Mouse (Mus musculus) hindbrain, embryonic 10.5 days (tissue): ENCODE data around the gene Lrrc26. TPM values are rescaled to one million over a fixed set of nuclear protein-coding genes. Genes with fewer than 3 reads are reported as not detected.
A peak's percentile ranks its signal among the peaks of the same experiment; 100 is the strongest.

Source experiments
- DNase-seq: peaks from one replicate; pipeline ENCODE4 v3.0.0-alpha.2; 2017; ENCODE audit warnings: low spot score
- H3K27ac ChIP-seq: fragments of 300-500 bp; sonication (generic); 2 replicates; pipeline ENCODE4 v1.5.1; 2016; ENCODE audit warnings: mild to moderate bottlenecking, moderate library complexity
- H3K27me3 ChIP-seq: fragments of 300-500 bp; sonication (generic); 2 replicates; pipeline ENCODE4 v1.6.1; 2016; ENCODE audit warnings: mild to moderate bottlenecking; ENCODE audit not compliant: poor library complexity, insufficient read depth, severe bottlenecking
- H3K36me3 ChIP-seq: fragments of 300-500 bp; sonication (generic); 2 replicates; pipeline ENCODE4 v1.6.1; 2016; ENCODE audit warnings: mild to moderate bottlenecking, moderate library complexity
- H3K4me1 ChIP-seq: fragments of 300-500 bp; sonication (generic); replicated peaks from 2 replicates; pipeline ENCODE4 v1.6.1; 2016; ENCODE audit warnings: mild to moderate bottlenecking
- H3K4me3 ChIP-seq: fragments of 300-500 bp; sonication (generic); 2 replicates; pipeline ENCODE4 v1.5.1; 2016; ENCODE audit warnings: mild to moderate bottlenecking, moderate library complexity
- H3K9me3 ChIP-seq: fragments of 300-500 bp; sonication (generic); 2 replicates; pipeline ENCODE4 v1.6.1; 2016; ENCODE audit warnings: mild to moderate bottlenecking, moderate library complexity
- WGBS: fragments of 180-500 bp; shearing (Covaris S2); methylation state at CpG from one replicate; pipeline ENCODE4 v1.1.7; 2016; 5-methylcytosine and 5-hydroxymethylcytosine counted together
- polyA plus RNA-seq: library from polyadenylated mRNA; unstranded; fragments of >200 nt; fragmentation: Nextera tagmentation; extraction: Ambion mirVana; gene quantifications from 2 replicates; pipeline ENCODE4 v1.2.1, GENCODE M21; 2016

Lrrc26 gene
- polyA plus RNA-seq, 1 experiment from 2014 or later, result not detected

- peaks cover 28% of the 10 kb centered on the region for H3K4me1 ChIP-seq
- peak overlapping the region; percentile 43 for H3K4me3 ChIP-seq
- peak; percentile 21 for DNase-seq
- WGBS, result 7% methylated on average over 43 of the region's 43 CpGs
- H3K27me3 ChIP-seq, result peaks cover 97% of the 10 kb centered on the region
- no peaks in the 10 kb centered on the region for H3K36me3 ChIP-seq
- no peaks in the 10 kb centered on the region for H3K9me3 ChIP-seq
- H3K27ac ChIP-seq, result peak overlapping the region; percentile 62; the same call in 1 of the 2 replicates
These were observed 2.4 kb downstream of the Lrrc26 start for GRCm38 (mm10) chr2:25292054-25292544.

- Histone ChIP-seq H3K27me3 (peaks cover 97% of the 10 kb centered on the region), H3K4me3 (peak overlapping the region; percentile 43; the same call in 1 of the 2 replicates), H3K9me3 (no peaks in the 10 kb centered on the region), H3K4me1 (peaks cover 27% of the 10 kb centered on the region), H3K36me3 (no peaks in the 10 kb centered on the region), H3K27ac (peak overlapping the region; percentile 62; the same call in 1 of the 2 replicates)
- DNase-seq, result peak; percentile 83
- 0% methylated on average over 1 of the region's 1 CpGs for WGBS
These were observed 3.1 kb downstream of the Lrrc26 start for GRCm38 (mm10) chr2:25292856-25293255.

GRCm38 (mm10) chr2:25293706-25294105 is 4.0 kb downstream of the Lrrc26 start:
- no peak for DNase-seq
- 74% methylated on average over 9 of the region's 9 CpGs for WGBS
- no peak overlapping the region for H3K4me3 ChIP-seq
- H3K9me3 ChIP-seq, result no peaks in the 10 kb centered on the region
- no peaks in the 10 kb centered on the region for H3K36me3 ChIP-seq
- no peak overlapping the region for H3K27ac ChIP-seq
- H3K4me1 ChIP-seq, result peaks cover 27% of the 10 kb centered on the region
- peaks cover 94% of the 10 kb centered on the region for H3K27me3 ChIP-seq

GRCm38 (mm10) chr2:25297093-25297492 is 7.4 kb downstream of the Lrrc26 start:
- Histone ChIP-seq H3K27ac (no peak overlapping the region), H3K4me1 (peaks cover 7% of the 10 kb centered on the region), H3K36me3 (no peaks in the 10 kb centered on the region), H3K9me3 (no peaks in the 10 kb centered on the region), H3K27me3 (peaks cover 68% of the 10 kb centered on the region), H3K4me3 (no peak overlapping the region)
- DNase-seq, result no peak
- WGBS, result 77% methylated on average over 8 of the region's 8 CpGs

- H3K36me3 ChIP-seq, result no peaks in the 10 kb centered on the region
- no peaks in the 10 kb centered on the region for H3K9me3 ChIP-seq
- 85% methylated on average over 10 of the region's 10 CpGs for WGBS
- no peak overlapping the region for H3K4me3 ChIP-seq
- DNase-seq, result no peak
- no peaks in the 10 kb centered on the region; the same call in 1 of the 2 replicates for H3K4me1 ChIP-seq
- H3K27ac ChIP-seq, result no peak overlapping the region
- H3K27me3 ChIP-seq, result peaks cover 64% of the 10 kb centered on the region
These were observed 8.3 kb downstream of the Lrrc26 start for GRCm38 (mm10) chr2:25298046-25298445.

GRCm38 (mm10) chr2:25303452-25303851 is 13.7 kb downstream of the Lrrc26 start:
- H3K27ac ChIP-seq, result no peak overlapping the region
- H3K9me3 ChIP-seq, result no peaks in the 10 kb centered on the region
- no peak for DNase-seq
- peaks cover 17% of the 10 kb centered on the region for H3K4me1 ChIP-seq
- WGBS, result 68% methylated on average over 3 of the region's 3 CpGs
- H3K27me3 ChIP-seq, result peaks cover 67% of the 10 kb centered on the region
- H3K36me3 ChIP-seq, result no peaks in the 10 kb centered on the region
- no peak overlapping the region for H3K4me3 ChIP-seq

- no peaks in the 10 kb centered on the region for H3K9me3 ChIP-seq
- 77% methylated on average over 7 of the region's 7 CpGs for WGBS
- peaks cover 74% of the 10 kb centered on the region for H3K27me3 ChIP-seq
- peak overlapping the region; percentile 58 for H3K4me3 ChIP-seq
- H3K27ac ChIP-seq, result no peak overlapping the region
- H3K36me3 ChIP-seq, result no peaks in the 10 kb centered on the region
- H3K4me1 ChIP-seq, result peaks cover 17% of the 10 kb centered on the region
- no peak for DNase-seq
These were observed 14.4 kb downstream of the Lrrc26 start for GRCm38 (mm10) chr2:25303931-25304656.

GRCm38 (mm10) chr2:25304657-25305541 is 15.2 kb downstream of the Lrrc26 start:
- H3K27ac ChIP-seq, result peak overlapping the region; percentile 64
- H3K27me3 ChIP-seq, result peaks cover 82% of the 10 kb centered on the region
- H3K4me1 ChIP-seq, result peaks cover 17% of the 10 kb centered on the region
- H3K36me3 ChIP-seq, result no peaks in the 10 kb centered on the region
- no peaks in the 10 kb centered on the region for H3K9me3 ChIP-seq
- peak; percentile 62 for DNase-seq
- peak overlapping the region; percentile 58 for H3K4me3 ChIP-seq
- 3% methylated on average over 44 of the region's 45 CpGs for WGBS

- H3K4me1 ChIP-seq, result peaks cover 17% of the 10 kb centered on the region
- H3K4me3 ChIP-seq, result peak overlapping the region; percentile 58
- WGBS, result 51% methylated on average over 14 of the region's 14 CpGs
- DNase-seq, result no peak
- H3K9me3 ChIP-seq, result no peaks in the 10 kb centered on the region
- H3K27me3 ChIP-seq, result peaks cover 90% of the 10 kb centered on the region
- H3K27ac ChIP-seq, result peak overlapping the region; percentile 64; the same call in 1 of the 2 replicates
- no peaks in the 10 kb centered on the region for H3K36me3 ChIP-seq
These were observed 16.1 kb downstream of the Lrrc26 start for GRCm38 (mm10) chr2:25305587-25306359.

- WGBS, result 54% methylated on average over 10 of the region's 10 CpGs
- peaks cover 8% of the 10 kb centered on the region for H3K4me1 ChIP-seq
- no peaks in the 10 kb centered on the region for H3K9me3 ChIP-seq
- peaks cover 99% of the 10 kb centered on the region for H3K27me3 ChIP-seq
- no peak for DNase-seq
- H3K27ac ChIP-seq, result no peak overlapping the region
- H3K36me3 ChIP-seq, result no peaks in the 10 kb centered on the region
- H3K4me3 ChIP-seq, result no peak overlapping the region
These were observed 20.5 kb downstream of the Lrrc26 start for GRCm38 (mm10) chr2:25310180-25310579.

GRCm38 (mm10) chr2:25310969-25311368 is 21.3 kb downstream of the Lrrc26 start:
- H3K36me3 ChIP-seq, result no peaks in the 10 kb centered on the region
- no peak overlapping the region for H3K4me3 ChIP-seq
- no peak for DNase-seq
- H3K4me1 ChIP-seq, result peaks cover 3% of the 10 kb centered on the region; the same call in 1 of the 2 replicates
- H3K27me3 ChIP-seq, result peaks cover 99% of the 10 kb centered on the region
- H3K27ac ChIP-seq, result no peak overlapping the region
- H3K9me3 ChIP-seq, result no peaks in the 10 kb centered on the region
- 2% methylated on average over 22 of the region's 22 CpGs for WGBS

- H3K36me3 ChIP-seq, result no peaks in the 10 kb centered on the region
- 7% methylated on average over 11 of the region's 11 CpGs for WGBS
- DNase-seq, result no peak
- H3K27me3 ChIP-seq, result peaks cover 99% of the 10 kb centered on the region
- peaks cover 3% of the 10 kb centered on the region; the same call in 1 of the 2 replicates for H3K4me1 ChIP-seq
- H3K9me3 ChIP-seq, result no peaks in the 10 kb centered on the region
- H3K4me3 ChIP-seq, result no peak overlapping the region
- no peak overlapping the region for H3K27ac ChIP-seq
These were observed 21.8 kb downstream of the Lrrc26 start for GRCm38 (mm10) chr2:25311491-25311891.
